Mouse (Mus musculus): ENCODE results near the gene Atf7ip2. TPM values are rescaled to one million over a fixed set of nuclear protein-coding genes. Genes with fewer than 3 reads are reported as not detected.
A peak's percentile ranks its signal among the peaks of the same experiment; 100 is the strongest.

Atf7ip2 gene
- 32.8 and 35.1 TPM in 2 replicates for polyA plus RNA-seq (2011; ENCODE audit: insufficient read depth, insufficient read length, low read depth, missing spikeins)

DNA sequence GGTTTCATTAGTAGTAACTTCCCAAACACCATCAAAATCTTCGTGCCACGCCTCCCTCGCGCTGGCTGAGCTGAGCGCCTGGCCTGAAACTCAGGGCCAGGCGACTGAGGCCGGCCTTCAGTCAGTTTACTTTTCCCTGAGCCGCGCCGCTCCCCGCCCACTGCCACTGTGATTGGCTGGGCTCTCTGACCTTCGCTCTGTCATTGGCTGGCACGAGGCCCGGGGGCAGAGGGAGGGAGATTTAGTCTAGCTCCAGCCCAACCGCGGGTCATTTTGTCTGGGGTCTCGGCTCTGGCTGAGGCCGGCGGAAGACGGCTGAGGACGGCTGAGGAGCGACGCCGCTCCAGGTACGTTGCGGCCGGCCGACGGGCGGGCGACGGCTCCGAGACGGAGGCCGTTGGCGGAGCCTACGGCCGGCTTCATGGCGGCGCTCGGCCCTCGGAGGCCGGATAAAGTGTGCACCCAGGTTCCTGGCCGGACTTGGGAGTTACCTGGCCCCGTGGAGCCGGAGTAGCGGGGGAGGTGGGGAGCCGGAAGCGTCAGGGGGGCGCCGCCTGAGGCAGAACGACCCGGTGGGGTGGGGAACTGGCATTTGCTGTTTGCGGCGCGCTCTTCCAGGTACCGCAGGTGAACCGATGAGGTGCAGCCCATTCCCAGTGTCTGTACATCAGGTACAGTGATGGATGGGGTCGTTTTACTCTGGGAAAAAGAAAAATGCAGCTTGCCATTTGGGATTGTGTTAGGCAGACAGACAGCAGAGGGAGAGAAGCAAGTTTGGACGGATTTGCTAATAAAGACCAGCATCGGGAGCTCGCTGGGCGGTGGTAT lies at the start of gene Atf7ip2:
Atf7ip2 (plus strand) TSS at position 34 of the 828 bp plus-strand sequence.
- H3K27me3 ChIP-seq (ENCODE audit: control insufficient read depth, insufficient read depth, low read length, poor library complexity, severe bottlenecking) = no peaks in the 10 kb centered on the region
- peak within 1 kb of the TSS; percentile 70 for H3K4me3 ChIP-seq (ENCODE audit: low read depth, low read length)
- H3K36me3 ChIP-seq (ENCODE audit: control insufficient read depth, insufficient read depth, low read length, poor library complexity, severe bottlenecking) = no peaks in the 10 kb centered on the region
- peaks cover 14% of the 10 kb centered on the region for H3K9me3 ChIP-seq (replicated peaks; ENCODE audit: control insufficient read depth, insufficient read depth, low read length, poor library complexity, severe bottlenecking)
- no peaks in the 10 kb centered on the region for H3K4me1 ChIP-seq (ENCODE audit: control insufficient read depth, insufficient read depth, low read length)
- TF ChIP-seq POLR2A (IDR thresholded peaks at IDR 0.05; ENCODE audit: insufficient read depth, low read length) (no peak), CTCF (IDR thresholded peaks at IDR 0.05; ENCODE audit: low read depth, low read length) (no peak), EP300 (IDR thresholded peaks at IDR 0.05; ENCODE audit: insufficient read depth, low read depth, low read length) (no peak)
- H3K27ac ChIP-seq (ENCODE audit: insufficient read depth, low read length) = no peak within 1 kb of the TSS
- H3K9ac ChIP-seq (ENCODE audit: low read depth, poor library complexity, severe bottlenecking) = peak within 1 kb of the TSS; percentile 80

DNA sequence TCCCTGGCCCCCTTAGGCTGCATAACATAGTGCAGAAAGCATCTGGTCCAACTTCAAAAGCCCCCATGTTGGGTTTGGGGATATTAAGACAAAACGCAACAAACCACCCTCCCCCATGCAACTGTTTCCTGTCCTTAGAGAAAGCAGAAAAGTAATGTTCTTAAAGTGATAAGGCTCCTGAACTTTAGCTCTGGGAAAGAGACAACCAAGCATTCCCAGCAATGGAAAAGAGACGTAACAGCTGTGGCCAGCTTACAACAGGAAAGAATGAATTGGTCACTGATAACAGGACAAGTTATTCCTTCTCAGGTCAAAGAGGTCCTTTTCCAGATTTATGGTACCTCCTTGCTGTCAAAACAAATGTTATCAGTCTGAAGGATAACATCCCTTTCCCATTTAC lies 49.3 kb upstream of the Atf7ip2 start:
- H3K27ac ChIP-seq (ENCODE audit: insufficient read depth, low read length) = no peak overlapping the region
- H3K4me1 ChIP-seq (ENCODE audit: control insufficient read depth, insufficient read depth, low read length) = no peaks in the 10 kb centered on the region
- no peaks in the 10 kb centered on the region for H3K36me3 ChIP-seq (ENCODE audit: control insufficient read depth, insufficient read depth, low read length, poor library complexity, severe bottlenecking)
- H3K4me3 ChIP-seq (ENCODE audit: low read depth, low read length) = no peak overlapping the region
- no peaks in the 10 kb centered on the region for H3K27me3 ChIP-seq (ENCODE audit: control insufficient read depth, insufficient read depth, low read length, poor library complexity, severe bottlenecking)
- H3K9me3 ChIP-seq (replicated peaks; ENCODE audit: control insufficient read depth, insufficient read depth, low read length, poor library complexity, severe bottlenecking) = peaks cover 8% of the 10 kb centered on the region
- TF ChIP-seq CTCF (IDR thresholded peaks at IDR 0.05; ENCODE audit: low read depth, low read length) (no peak), EP300 (IDR thresholded peaks at IDR 0.05; ENCODE audit: insufficient read depth, low read depth, low read length) (no peak), POLR2A (IDR thresholded peaks at IDR 0.05; ENCODE audit: insufficient read depth, low read length) (no peak)
- no peak overlapping the region for H3K9ac ChIP-seq (ENCODE audit: low read depth, poor library complexity, severe bottlenecking)

DNA sequence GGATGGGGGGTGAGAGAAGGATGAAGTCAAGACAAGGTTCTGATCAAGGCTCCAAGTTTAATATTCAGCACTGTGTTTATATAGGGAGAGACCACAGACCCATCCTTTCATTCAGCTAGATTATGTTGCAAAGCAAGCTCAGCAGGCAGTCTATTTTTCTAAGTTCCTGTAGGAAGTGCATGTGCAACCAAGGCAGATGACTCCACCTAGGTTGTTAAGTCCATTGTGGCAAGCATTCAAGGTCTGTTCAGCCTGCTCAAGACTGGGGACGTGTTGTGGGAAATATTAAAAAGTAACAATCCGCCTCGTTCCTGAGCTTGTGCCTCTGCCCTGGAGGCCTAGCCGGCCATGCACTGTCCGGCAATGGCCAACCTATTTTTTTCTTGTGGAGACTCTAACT lies 45.1 kb upstream of the Atf7ip2 start:
- no peak overlapping the region for H3K9ac ChIP-seq (ENCODE audit: low read depth, poor library complexity, severe bottlenecking)
- no peak overlapping the region for H3K4me3 ChIP-seq (ENCODE audit: low read depth, low read length)
- H3K27ac ChIP-seq (ENCODE audit: insufficient read depth, low read length) = no peak overlapping the region
- no peaks in the 10 kb centered on the region for H3K27me3 ChIP-seq (ENCODE audit: control insufficient read depth, insufficient read depth, low read length, poor library complexity, severe bottlenecking)
- no peaks in the 10 kb centered on the region for H3K4me1 ChIP-seq (ENCODE audit: control insufficient read depth, insufficient read depth, low read length)
- TF ChIP-seq POLR2A (IDR thresholded peaks at IDR 0.05; ENCODE audit: insufficient read depth, low read length) = no peak
- TF ChIP-seq EP300 (IDR thresholded peaks at IDR 0.05; ENCODE audit: insufficient read depth, low read depth, low read length) = no peak
- no peak for TF ChIP-seq CTCF (IDR thresholded peaks at IDR 0.05; ENCODE audit: low read depth, low read length)
- H3K9me3 ChIP-seq (replicated peaks; ENCODE audit: control insufficient read depth, insufficient read depth, low read length, poor library complexity, severe bottlenecking) = peaks cover 11% of the 10 kb centered on the region
- H3K36me3 ChIP-seq (ENCODE audit: control insufficient read depth, insufficient read depth, low read length, poor library complexity, severe bottlenecking) = no peaks in the 10 kb centered on the region

DNA sequence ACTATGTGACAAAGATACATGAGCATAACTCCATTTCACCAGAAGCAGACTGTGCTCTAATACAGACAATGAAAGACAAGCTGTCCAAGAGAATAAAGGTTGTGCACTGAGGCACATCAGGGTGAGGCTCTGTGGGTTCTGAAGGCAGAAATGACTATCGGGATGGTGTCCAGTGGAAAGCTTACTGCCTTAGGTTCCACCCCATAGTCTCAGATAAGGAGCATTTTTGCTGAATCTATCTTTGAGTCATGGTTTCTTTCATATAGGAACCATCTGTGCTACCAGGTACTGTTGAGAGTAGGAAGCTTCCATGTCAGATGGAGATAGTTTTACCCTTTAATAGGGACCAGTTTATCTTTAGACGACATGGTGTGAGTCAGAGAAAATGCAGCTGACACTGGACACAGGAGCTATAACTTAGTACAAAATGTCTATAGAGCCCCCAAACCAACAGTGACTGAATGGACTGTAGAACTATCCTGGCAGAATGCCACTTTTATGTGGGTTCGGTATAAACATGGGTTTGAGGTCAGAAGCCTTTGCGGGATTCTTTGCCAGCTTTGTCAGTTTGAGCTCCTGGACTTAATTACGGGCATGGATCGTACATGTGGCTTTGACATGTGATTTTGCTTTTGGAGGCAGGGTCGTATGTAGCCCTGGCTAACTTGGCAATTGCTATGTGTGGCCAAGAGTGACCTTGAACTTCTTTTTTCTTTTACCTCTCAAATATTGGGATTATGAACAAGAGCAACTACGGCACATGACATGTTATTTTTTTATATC lies 23.2 kb upstream of the Atf7ip2 start:
- Histone ChIP-seq H3K4me3 (ENCODE audit: low read depth, low read length) (no peak overlapping the region), H3K27ac (ENCODE audit: insufficient read depth, low read length) (no peak overlapping the region), H3K36me3 (ENCODE audit: control insufficient read depth, insufficient read depth, low read length, poor library complexity, severe bottlenecking) (no peaks in the 10 kb centered on the region), H3K27me3 (ENCODE audit: control insufficient read depth, insufficient read depth, low read length, poor library complexity, severe bottlenecking) (no peaks in the 10 kb centered on the region), H3K4me1 (ENCODE audit: control insufficient read depth, insufficient read depth, low read length) (no peaks in the 10 kb centered on the region), H3K9me3 (replicated peaks; ENCODE audit: control insufficient read depth, insufficient read depth, low read length, poor library complexity, severe bottlenecking) (peaks cover 12% of the 10 kb centered on the region; the same call in 1 of the 2 replicates), H3K9ac (ENCODE audit: low read depth, poor library complexity, severe bottlenecking) (no peak overlapping the region)
- TF ChIP-seq POLR2A (IDR thresholded peaks at IDR 0.05; ENCODE audit: insufficient read depth, low read length) (no peak), CTCF (IDR thresholded peaks at IDR 0.05; ENCODE audit: low read depth, low read length) (no peak), EP300 (IDR thresholded peaks at IDR 0.05; ENCODE audit: insufficient read depth, low read depth, low read length) (no peak)

DNA sequence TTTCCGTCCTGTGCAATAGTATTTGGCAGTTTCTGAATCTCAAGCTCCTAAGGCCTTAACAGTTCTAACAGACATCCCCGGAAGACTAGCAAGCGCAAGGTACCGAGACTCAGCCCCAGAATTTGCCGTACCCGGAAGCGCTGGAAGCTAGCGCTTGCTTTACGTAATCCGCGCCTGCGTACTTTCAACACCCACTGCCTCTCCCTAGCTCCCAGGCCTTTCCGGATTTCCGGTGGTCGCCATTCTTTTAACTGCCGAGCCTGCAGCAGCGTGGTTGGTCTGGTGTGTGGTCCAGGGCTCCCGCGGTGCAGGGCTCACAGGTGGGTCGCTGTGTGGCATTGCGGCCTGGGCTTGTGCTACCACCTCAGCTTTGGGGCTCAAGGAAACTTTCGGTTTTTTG lies 22.5 kb upstream of the Atf7ip2 start, which contains the start of gene Rpl39l:
Rpl39l (plus strand) TSS at position 222 of the 400 bp plus-strand sequence.
- no peaks in the 10 kb centered on the region for H3K27me3 ChIP-seq (ENCODE audit: control insufficient read depth, insufficient read depth, low read length, poor library complexity, severe bottlenecking)
- TF ChIP-seq EP300 (IDR thresholded peaks at IDR 0.05; ENCODE audit: insufficient read depth, low read depth, low read length) (no peak), POLR2A (IDR thresholded peaks at IDR 0.05; ENCODE audit: insufficient read depth, low read length) (no peak), CTCF (IDR thresholded peaks at IDR 0.05; ENCODE audit: low read depth, low read length) (no peak)
- peak within 1 kb of the TSS; percentile 41 for H3K4me3 ChIP-seq (ENCODE audit: low read depth, low read length)
- no peak within 1 kb of the TSS for H3K9ac ChIP-seq (ENCODE audit: low read depth, poor library complexity, severe bottlenecking)
- H3K9me3 ChIP-seq (replicated peaks; ENCODE audit: control insufficient read depth, insufficient read depth, low read length, poor library complexity, severe bottlenecking) = peaks cover 12% of the 10 kb centered on the region; the same call in 1 of the 2 replicates
- no peak within 1 kb of the TSS for H3K27ac ChIP-seq (ENCODE audit: insufficient read depth, low read length)
- H3K4me1 ChIP-seq (ENCODE audit: control insufficient read depth, insufficient read depth, low read length) = no peaks in the 10 kb centered on the region
- H3K36me3 ChIP-seq (ENCODE audit: control insufficient read depth, insufficient read depth, low read length, poor library complexity, severe bottlenecking) = no peaks in the 10 kb centered on the region
